Mouse (Mus musculus): Measurements from ENCODE around the gene Smco1.
"Not testable (repeated sequence)": the region's sequence is repeated elsewhere in the genome, so short reads cannot be mapped to it uniquely, and the experiment has no call there.

Smco1 gene

GRCm38 (mm10) chr16:32271291-32271690 is at the start of gene Smco1:
TSS of gene Smco1 (plus strand) at chr16:32271468.
- no peak for DNase-seq (ENCODE audit: extremely low read depth, insufficient read length, low spot score)

- DNase-seq (ENCODE audit: extremely low read depth, insufficient read length, low spot score) = no peak
Observed at GRCm38 (mm10) chr16:32221803-32222202, 49.5 kb upstream of the Smco1 start.

- DNase-seq (ENCODE audit: extremely low read depth, insufficient read length, low spot score) = no peak
Observed at GRCm38 (mm10) chr16:32222399-32222798, 48.9 kb upstream of the Smco1 start.

GRCm38 (mm10) chr16:32232050-32232449 is 39.2 kb upstream of the Smco1 start:
- not testable (repeated sequence) for DNase-seq (ENCODE audit: extremely low read depth, insufficient read length, low spot score)

GRCm38 (mm10) chr16:32237930-32238680 is 33.2 kb upstream of the Smco1 start:
- no peak for DNase-seq (ENCODE audit: extremely low read depth, insufficient read length, low spot score)

- DNase-seq (ENCODE audit: extremely low read depth, insufficient read length, low spot score) = peak; percentile 20
Observed at GRCm38 (mm10) chr16:32239428-32240312, 31.6 kb upstream of the Smco1 start.

- no peak for DNase-seq (ENCODE audit: extremely low read depth, insufficient read length, low spot score)
Observed at GRCm38 (mm10) chr16:32243901-32244300, 27.4 kb upstream of the Smco1 start.

GRCm38 (mm10) chr16:32246351-32246791 is 24.9 kb upstream of the Smco1 start:
- peak; percentile 86 for DNase-seq (ENCODE audit: extremely low read depth, insufficient read length, low spot score)

GRCm38 (mm10) chr16:32246952-32247370 is 24.3 kb upstream of the Smco1 start, which contains the start of the genes Fbxo45 and Wdr53:
TSS of gene Fbxo45 (minus strand) at chr16:32247158.
TSS of gene Wdr53 (plus strand) at chr16:32247227.
- peak; percentile 99 for DNase-seq (ENCODE audit: extremely low read depth, insufficient read length, low spot score)

- not testable (repeated sequence) for DNase-seq (ENCODE audit: extremely low read depth, insufficient read length, low spot score)
Observed at GRCm38 (mm10) chr16:32264225-32264624, 7.0 kb upstream of the Smco1 start.

GRCm38 (mm10) chr16:32273338-32273737 is 2.1 kb downstream of the Smco1 start:
- no peak for DNase-seq (ENCODE audit: extremely low read depth, insufficient read length, low spot score)

- DNase-seq (ENCODE audit: extremely low read depth, insufficient read length, low spot score) = no peak
Observed at GRCm38 (mm10) chr16:32275041-32275440, 3.8 kb downstream of the Smco1 start.

GRCm38 (mm10) chr16:32275830-32276229 is 4.6 kb downstream of the Smco1 start:
- DNase-seq (ENCODE audit: extremely low read depth, insufficient read length, low spot score) = no peak

- DNase-seq (ENCODE audit: extremely low read depth, insufficient read length, low spot score) = peak; percentile 95
Observed at GRCm38 (mm10) chr16:32277308-32278256, 6.3 kb downstream of the Smco1 start, which contains the start of gene Rnf168. TSS of gene Rnf168 (plus strand) at chr16:32277459.

- DNase-seq (ENCODE audit: extremely low read depth, insufficient read length, low spot score) = peak; percentile 16
Observed at GRCm38 (mm10) chr16:32278396-32278795, 7.1 kb downstream of the Smco1 start.

- DNase-seq (ENCODE audit: extremely low read depth, insufficient read length, low spot score) = no peak
Observed at GRCm38 (mm10) chr16:32280211-32280610, 8.9 kb downstream of the Smco1 start.

- no peak for DNase-seq (ENCODE audit: extremely low read depth, insufficient read length, low spot score)
Observed at GRCm38 (mm10) chr16:32282608-32283007, 11.3 kb downstream of the Smco1 start.

- no peak for DNase-seq (ENCODE audit: extremely low read depth, insufficient read length, low spot score)
Observed at GRCm38 (mm10) chr16:32291821-32292220, 20.6 kb downstream of the Smco1 start.

GRCm38 (mm10) chr16:32299617-32300016 is 28.3 kb downstream of the Smco1 start:
- DNase-seq (ENCODE audit: extremely low read depth, insufficient read length, low spot score) = not testable (repeated sequence)

- no peak for DNase-seq (ENCODE audit: extremely low read depth, insufficient read length, low spot score)
Observed at GRCm38 (mm10) chr16:32303046-32303445, 31.8 kb downstream of the Smco1 start.

All from 3134 (cell line).